Mouse (Mus musculus): ENCODE data around the gene Ccdc124. TPM values are rescaled to one million over a fixed set of nuclear protein-coding genes. Genes with fewer than 3 reads are reported as not detected.

The Ccdc124 gene
- polyA plus RNA-seq, 1 experiment: 111 TPM

- no peak for DNase-seq (ENCODE audit: low read depth)
- TF ChIP-seq CTCF (IDR thresholded peaks at IDR 0.05; ENCODE audit: borderline replicate concordance, extremely low read depth, insufficient read depth, insufficient read length): no peak
- no peak for TF ChIP-seq POLR2A (IDR thresholded peaks at IDR 0.05; ENCODE audit: borderline replicate concordance, extremely low read depth, insufficient read depth, insufficient read length, poor library complexity, severe bottlenecking)
Measured at GRCm38 (mm10) chr8:70894771-70895545, 21.2 kb upstream of the Ccdc124 start.

- no peak for DNase-seq (ENCODE audit: low read depth)
- no peak for TF ChIP-seq POLR2A (IDR thresholded peaks at IDR 0.05; ENCODE audit: borderline replicate concordance, extremely low read depth, insufficient read depth, insufficient read length, poor library complexity, severe bottlenecking)
- TF ChIP-seq CTCF (IDR thresholded peaks at IDR 0.05; ENCODE audit: borderline replicate concordance, extremely low read depth, insufficient read depth, insufficient read length): no peak
Measured at GRCm38 (mm10) chr8:70894385-70894720, 20.6 kb upstream of the Ccdc124 start.

- peak; percentile 88 for DNase-seq (ENCODE audit: low read depth)
- no peak for TF ChIP-seq POLR2A (IDR thresholded peaks at IDR 0.05; ENCODE audit: borderline replicate concordance, extremely low read depth, insufficient read depth, insufficient read length, poor library complexity, severe bottlenecking)
- peak; percentile 80 for TF ChIP-seq CTCF (IDR thresholded peaks at IDR 0.05; ENCODE audit: borderline replicate concordance, extremely low read depth, insufficient read depth, insufficient read length)
Measured at GRCm38 (mm10) chr8:70893656-70894384, 20.1 kb upstream of the Ccdc124 start.

GRCm38 (mm10) chr8:70892896-70893655 is 19.3 kb upstream of the Ccdc124 start:
- no peak for DNase-seq (ENCODE audit: low read depth)
- no peak for TF ChIP-seq CTCF (IDR thresholded peaks at IDR 0.05; ENCODE audit: borderline replicate concordance, extremely low read depth, insufficient read depth, insufficient read length)

GRCm38 (mm10) chr8:70892022-70892895 is 18.5 kb upstream of the Ccdc124 start, which contains the start of gene Slc5a5:
Gene Slc5a5 (minus strand): TSS chr8:70892757.
- no peak for DNase-seq (ENCODE audit: low read depth)
- TF ChIP-seq POLR2A (IDR thresholded peaks at IDR 0.05; ENCODE audit: borderline replicate concordance, extremely low read depth, insufficient read depth, insufficient read length, poor library complexity, severe bottlenecking) (no peak), CTCF (IDR thresholded peaks at IDR 0.05; ENCODE audit: borderline replicate concordance, extremely low read depth, insufficient read depth, insufficient read length) (no peak)

GRCm38 (mm10) chr8:70891356-70891755 is 17.6 kb upstream of the Ccdc124 start:
- DNase-seq (ENCODE audit: low read depth): no peak
- TF ChIP-seq CTCF (IDR thresholded peaks at IDR 0.05; ENCODE audit: borderline replicate concordance, extremely low read depth, insufficient read depth, insufficient read length) (no peak), POLR2A (IDR thresholded peaks at IDR 0.05; ENCODE audit: borderline replicate concordance, extremely low read depth, insufficient read depth, insufficient read length, poor library complexity, severe bottlenecking) (no peak)

- no peak for DNase-seq (ENCODE audit: low read depth)
- no peak for TF ChIP-seq POLR2A (IDR thresholded peaks at IDR 0.05; ENCODE audit: borderline replicate concordance, extremely low read depth, insufficient read depth, insufficient read length, poor library complexity, severe bottlenecking)
Measured at GRCm38 (mm10) chr8:70890656-70891055, 16.9 kb upstream of the Ccdc124 start.

- TF ChIP-seq POLR2A (IDR thresholded peaks at IDR 0.05; ENCODE audit: borderline replicate concordance, extremely low read depth, insufficient read depth, insufficient read length, poor library complexity, severe bottlenecking) (no peak), CTCF (IDR thresholded peaks at IDR 0.05; ENCODE audit: borderline replicate concordance, extremely low read depth, insufficient read depth, insufficient read length) (no peak)
- DNase-seq (ENCODE audit: low read depth): no peak
Measured at GRCm38 (mm10) chr8:70887669-70888068, 13.9 kb upstream of the Ccdc124 start.

- DNase-seq (ENCODE audit: low read depth): no peak
- no peak for TF ChIP-seq CTCF (IDR thresholded peaks at IDR 0.05; ENCODE audit: borderline replicate concordance, extremely low read depth, insufficient read depth, insufficient read length)
- TF ChIP-seq POLR2A (IDR thresholded peaks at IDR 0.05; ENCODE audit: borderline replicate concordance, extremely low read depth, insufficient read depth, insufficient read length, poor library complexity, severe bottlenecking): no peak
Measured at GRCm38 (mm10) chr8:70885612-70886011, 11.9 kb upstream of the Ccdc124 start.

- TF ChIP-seq POLR2A (IDR thresholded peaks at IDR 0.05; ENCODE audit: borderline replicate concordance, extremely low read depth, insufficient read depth, insufficient read length, poor library complexity, severe bottlenecking) (no peak), CTCF (IDR thresholded peaks at IDR 0.05; ENCODE audit: borderline replicate concordance, extremely low read depth, insufficient read depth, insufficient read length) (no peak)
- DNase-seq (ENCODE audit: low read depth): no peak
Measured at GRCm38 (mm10) chr8:70884683-70885082, 10.9 kb upstream of the Ccdc124 start.

GRCm38 (mm10) chr8:70884186-70884585 is 10.5 kb upstream of the Ccdc124 start:
- TF ChIP-seq POLR2A (IDR thresholded peaks at IDR 0.05; ENCODE audit: borderline replicate concordance, extremely low read depth, insufficient read depth, insufficient read length, poor library complexity, severe bottlenecking) (no peak), CTCF (IDR thresholded peaks at IDR 0.05; ENCODE audit: borderline replicate concordance, extremely low read depth, insufficient read depth, insufficient read length) (no peak)
- peak; percentile 10 for DNase-seq (ENCODE audit: low read depth)
